Mouse (Mus musculus): Measurements from ENCODE around the gene Anxa7.
A peak's percentile ranks its signal among the peaks of the same experiment; 100 is the strongest.

The Anxa7 gene

GRCm38 (mm10) chr14:20479291-20480194, at the start of gene Anxa7:
Gene Anxa7, minus strand, starts transcription at chr14:20480133.
- peak; percentile 26 to 32 for DNase-seq (ENCODE audit: low spot score in 2 of 2)

- DNase-seq (ENCODE audit: low spot score in 2 of 2) = no peak
Measured at GRCm38 (mm10) chr14:20529643-20530042, 49.7 kb upstream of the Anxa7 start.

GRCm38 (mm10) chr14:20520179-20520578, 40.2 kb upstream of the Anxa7 start:
- DNase-seq (ENCODE audit: low spot score in 2 of 2) = no peak

- DNase-seq (ENCODE audit: low spot score in 2 of 2) = no peak
Measured at GRCm38 (mm10) chr14:20508424-20508823, 28.5 kb upstream of the Anxa7 start.

GRCm38 (mm10) chr14:20502966-20503365, 23.0 kb upstream of the Anxa7 start:
- DNase-seq (ENCODE audit: low spot score in 2 of 2) = no peak

GRCm38 (mm10) chr14:20499982-20500381, 20.0 kb upstream of the Anxa7 start:
- DNase-seq (ENCODE audit: low spot score in 2 of 2) = no peak

- no peak for DNase-seq (ENCODE audit: low spot score in 2 of 2)
Measured at GRCm38 (mm10) chr14:20496603-20497002, 16.7 kb upstream of the Anxa7 start, which contains the start of gene Mss51. Gene Mss51, minus strand, starts transcription at chr14:20496901.

GRCm38 (mm10) chr14:20486031-20486430, 6.1 kb upstream of the Anxa7 start:
- no peak for DNase-seq (ENCODE audit: low spot score in 2 of 2)

GRCm38 (mm10) chr14:20482051-20482751, 2.3 kb upstream of the Anxa7 start:
- DNase-seq (ENCODE audit: low spot score in 2 of 2) = no peak

GRCm38 (mm10) chr14:20481211-20481610, 1.3 kb upstream of the Anxa7 start:
- no peak for DNase-seq (ENCODE audit: low spot score in 2 of 2)

GRCm38 (mm10) chr14:20480195-20480579, 254 bp upstream of the Anxa7 start:
- DNase-seq (ENCODE audit: low spot score in 2 of 2) = no peak

GRCm38 (mm10) chr14:20478801-20479200, 1.1 kb downstream of the Anxa7 start:
- no peak for DNase-seq (ENCODE audit: low spot score in 2 of 2)

- no peak for DNase-seq (ENCODE audit: low spot score in 2 of 2)
Measured at GRCm38 (mm10) chr14:20478385-20478784, 1.5 kb downstream of the Anxa7 start.

GRCm38 (mm10) chr14:20477261-20478025, 2.5 kb downstream of the Anxa7 start:
- no peak for DNase-seq (ENCODE audit: low spot score in 2 of 2)

GRCm38 (mm10) chr14:20460216-20460615, 19.7 kb downstream of the Anxa7 start:
- DNase-seq (ENCODE audit: low spot score in 2 of 2) = no peak

GRCm38 (mm10) chr14:20458378-20458777, 21.6 kb downstream of the Anxa7 start:
- no peak for DNase-seq (ENCODE audit: low spot score in 2 of 2)

GRCm38 (mm10) chr14:20452929-20453328, 27.0 kb downstream of the Anxa7 start:
- no peak for DNase-seq (ENCODE audit: low spot score in 2 of 2)

GRCm38 (mm10) chr14:20451765-20452331, 28.1 kb downstream of the Anxa7 start, which contains the start of gene Cfap70:
Gene Cfap70, minus strand, starts transcription at chr14:20452226.
- DNase-seq (ENCODE audit: low spot score in 2 of 2) = peak in 1 of 2 experiments; percentile 38

- no peak for DNase-seq (ENCODE audit: low spot score in 2 of 2)
Measured at GRCm38 (mm10) chr14:20451302-20451701, 28.6 kb downstream of the Anxa7 start.

GRCm38 (mm10) chr14:20447209-20447608, 32.7 kb downstream of the Anxa7 start:
- DNase-seq (ENCODE audit: low spot score in 2 of 2) = no peak

- no peak for DNase-seq (ENCODE audit: low spot score in 2 of 2)
Measured at GRCm38 (mm10) chr14:20442252-20442651, 37.7 kb downstream of the Anxa7 start.

- DNase-seq (ENCODE audit: low spot score in 2 of 2) = no peak
Measured at GRCm38 (mm10) chr14:20436976-20437375, 43.0 kb downstream of the Anxa7 start.

Data from cerebellum, postnatal 4 days (tissue).